ENCODE assay signal across 27 mouse cellular contexts in genomic region chr15:60577084-60577483, GRCm38 (mm10).
"Had no signal": no experiment of that assay in that cellular context is flagged by ENCODE, and none has a peak within 500 bp of the region (broad histone marks: within the 10 kb centered on the region; RNA-seq: fewer than 3 reads in every experiment).

No protein-coding gene starts in this region.

- ATAC-seq: inflammation-experienced regulatory T-cells, adult 6 months; intestine, embryonic 15.5 days; intestine, postnatal 0 days had no signal

- H3K27ac ChIP-seq: gastrocnemius, adult 2 months; heart, embryonic 10.5 days; hindbrain, embryonic 10.5 days; hindbrain, embryonic 12.5 days; hindbrain, embryonic 14.5 days; intestine, embryonic 15.5 days; layer of hippocampus, adult 2 months; left cerebral cortex, adult 2 months; limb, embryonic 10.5 days; limb, embryonic 12.5 days; liver, embryonic 13.5 days; liver, embryonic 15.5 days had no signal

- H3K36me3 ChIP-seq: heart, embryonic 10.5 days; heart, embryonic 12.5 days; hindbrain, embryonic 10.5 days; hindbrain, embryonic 12.5 days; intestine, embryonic 15.5 days; limb, embryonic 10.5 days; limb, embryonic 12.5 days; liver, embryonic 13.5 days; liver, embryonic 15.5 days had no signal

- H3K27me3 ChIP-seq: heart, embryonic 12.5 days; hindbrain, embryonic 12.5 days; intestine, embryonic 15.5 days; limb, embryonic 12.5 days; liver, embryonic 13.5 days; liver, embryonic 15.5 days had no signal

- H3K9ac ChIP-seq: heart, embryonic 12.5 days; hindbrain, embryonic 12.5 days; hindbrain, embryonic 14.5 days; intestine, embryonic 15.5 days; limb, embryonic 12.5 days; liver, embryonic 13.5 days; liver, embryonic 15.5 days had no signal

- H3K4me3 ChIP-seq: gastrocnemius, adult 2 months; heart, embryonic 10.5 days; heart, embryonic 12.5 days; hindbrain, embryonic 10.5 days; hindbrain, embryonic 12.5 days; intestine, embryonic 15.5 days; layer of hippocampus, adult 2 months; left cerebral cortex, adult 2 months; limb, embryonic 10.5 days; limb, embryonic 12.5 days; liver, embryonic 13.5 days; liver, embryonic 15.5 days had no signal

- H3K4me2 ChIP-seq: heart, embryonic 12.5 days; hindbrain, embryonic 12.5 days; hindbrain, embryonic 14.5 days; intestine, embryonic 15.5 days; limb, embryonic 12.5 days; liver, embryonic 11.5 days; liver, embryonic 13.5 days; liver, embryonic 15.5 days had no signal

- H3K4me1 ChIP-seq: heart, embryonic 10.5 days; heart, embryonic 12.5 days; hindbrain, embryonic 12.5 days; intestine, embryonic 15.5 days; limb, embryonic 10.5 days; limb, embryonic 12.5 days; liver, embryonic 13.5 days; liver, embryonic 15.5 days had no signal

- DNase-seq: gastrocnemius, adult 2 months; gastrocnemius, postnatal 10 days; gastrocnemius, postnatal 25 days; heart, adult 18-20 months; heart, postnatal 10 days; heart, postnatal 4 days; kidney, adult 18-20 months; kidney, adult 8-10 months; kidney, postnatal 10 days; kidney, postnatal 25 days; kidney, postnatal 4 days; liver; liver, embryonic 13.5 days had no signal

- H3K9me3 ChIP-seq: heart, embryonic 10.5 days; heart, embryonic 12.5 days; hindbrain, embryonic 10.5 days; hindbrain, embryonic 12.5 days; intestine, embryonic 15.5 days; limb, embryonic 10.5 days; limb, embryonic 12.5 days; liver, embryonic 13.5 days; liver, embryonic 15.5 days had no signal
